Mouse (Mus musculus) cerebellum, adult 2 months (tissue): ENCODE data around the gene S100a2. TPM values are rescaled to one million over a fixed set of nuclear protein-coding genes. Genes with fewer than 3 reads are reported as not detected.
A peak's percentile ranks its signal among the peaks of the same experiment; 100 is the strongest.

Source experiments
- DNase-seq, 2 experiments: peaks; one replicate each; pipeline ENCODE4 v3.0.0; 2021
- H3K27ac ChIP-seq: fragments of 200-500 bp; 2 replicates; pipeline ENCODE4 v1.5.1; 2012; ENCODE audit warnings: low read length, control low read depth, inconsistent platforms; ENCODE audit not compliant: insufficient read depth
- H3K27me3 ChIP-seq: fragments of 200-500 bp; 2 replicates; pipeline ENCODE4 v1.6.1; 2012; ENCODE audit warnings: inconsistent platforms, mild to moderate bottlenecking, low read length, moderate library complexity; ENCODE audit not compliant: control insufficient read depth, insufficient read depth
- H3K4me1 ChIP-seq: fragments of 200-500 bp; 2 replicates; pipeline ENCODE4 v1.6.1; 2011; ENCODE audit warnings: low read length; ENCODE audit not compliant: control insufficient read depth, insufficient read depth
- H3K4me3 ChIP-seq: fragments of 200-500 bp; replicated peaks from 2 replicates; pipeline ENCODE3; 2011; ENCODE audit warnings: mild to moderate bottlenecking, low read depth, low read length, control low read depth; ENCODE audit not compliant: insufficient read depth
- CTCF ChIP-seq: fragments of 200-500 bp; IDR thresholded peaks from 2 replicates; pipeline ENCODE4 v1.5.1; 2011; ENCODE audit warnings: low read depth, mild to moderate bottlenecking, control low read depth, low read length, moderate library complexity, borderline replicate concordance; ENCODE audit not compliant: insufficient read depth
- POLR2A ChIP-seq: fragments of 200-500 bp; IDR thresholded peaks from 2 replicates; pipeline ENCODE4 v1.6.1; 2011; ENCODE audit warnings: low read length, control low read depth, borderline replicate concordance; ENCODE audit not compliant: insufficient read depth
- WGBS: fragments of 180-500 bp; shearing (Covaris S2); methylation state at CpG from one replicate; pipeline ENCODE4 v1.1.7; 2018; 5-methylcytosine and 5-hydroxymethylcytosine counted together
- polyA plus RNA-seq: library from polyadenylated mRNA; depleted of rRNA; stranded (reverse); fragments of >200 nt; gene quantifications from 2 replicates; pipeline ENCODE4 v1.2.3, GENCODE M21; 2012

Gene S100a2
- polyA plus RNA-seq, 1 experiment, result not detected

DNA sequence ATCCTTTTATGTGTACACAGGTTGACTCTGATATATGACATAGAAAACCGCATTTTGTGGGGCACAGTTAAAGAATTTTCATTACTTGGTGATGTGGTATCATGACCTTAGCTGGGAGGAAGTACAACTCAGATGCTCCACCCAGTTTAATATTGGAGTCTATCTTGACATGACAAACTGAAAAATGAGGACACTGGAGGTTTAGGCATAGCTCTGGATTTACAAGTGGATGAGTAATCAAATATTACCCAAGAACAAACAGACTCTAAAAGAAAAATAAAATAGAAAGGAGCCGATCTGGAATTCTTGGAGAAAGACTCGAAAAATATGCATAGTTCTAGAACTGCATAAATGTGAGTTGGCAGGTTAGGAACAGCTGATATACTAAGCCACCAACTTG, 14.7 kb upstream of the S100a2 start:
- no peak overlapping the region for H3K4me3 ChIP-seq
- 88% methylated on average over 3 of the region's 3 CpGs for WGBS
- no peaks in the 10 kb centered on the region for H3K4me1 ChIP-seq
- DNase-seq, result no peak
- H3K27ac ChIP-seq, result no peak overlapping the region
- TF ChIP-seq POLR2A (no peak), CTCF (no peak)
- H3K27me3 ChIP-seq, result no peaks in the 10 kb centered on the region

DNA sequence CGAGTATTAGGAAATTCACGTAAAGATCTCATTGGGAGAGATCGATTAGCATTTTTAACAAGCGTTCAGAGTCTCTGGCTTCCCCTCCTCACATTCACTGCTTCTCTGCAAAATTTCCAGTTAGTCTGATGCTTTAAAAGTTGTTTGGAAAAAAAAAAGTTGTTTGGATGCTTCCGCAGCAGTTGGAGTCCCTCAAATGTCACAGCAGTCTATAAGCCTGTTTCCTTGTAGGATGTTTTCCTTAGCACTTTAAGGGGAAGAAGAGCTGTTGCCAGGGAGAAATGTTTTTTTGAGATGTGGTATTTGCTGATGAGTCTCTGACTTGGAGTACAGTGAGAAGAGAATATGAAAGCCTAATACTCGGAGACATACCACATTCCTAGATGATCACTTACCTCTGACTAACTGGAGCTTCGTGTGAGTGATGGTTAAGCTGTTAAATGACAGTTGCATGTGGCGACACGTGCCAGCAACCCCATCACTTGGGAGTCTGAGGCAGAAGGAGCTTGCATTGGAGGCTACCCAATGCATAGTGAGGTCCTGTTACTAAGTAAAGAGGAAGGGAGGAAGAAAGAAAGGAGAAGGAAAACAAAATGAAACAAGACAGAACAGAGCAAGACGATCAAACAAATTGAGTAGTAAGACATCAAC, 13.6 kb upstream of the S100a2 start:
- no peaks in the 10 kb centered on the region for H3K4me1 ChIP-seq
- H3K27me3 ChIP-seq, result no peaks in the 10 kb centered on the region
- no peak overlapping the region for H3K27ac ChIP-seq
- no peak for TF ChIP-seq POLR2A
- no peak for TF ChIP-seq CTCF
- no peak overlapping the region for H3K4me3 ChIP-seq
- DNase-seq, result no peak
- WGBS, result 35% methylated on average over 10 of the region's 10 CpGs

GRCm38 (mm10) chr3:90579433-90579832, 10.6 kb upstream of the S100a2 start:
- no peak overlapping the region for H3K4me3 ChIP-seq
- TF ChIP-seq POLR2A (no peak), CTCF (no peak)
- no peaks in the 10 kb centered on the region for H3K27me3 ChIP-seq
- H3K4me1 ChIP-seq, result no peaks in the 10 kb centered on the region
- DNase-seq, result no peak
- no peak overlapping the region for H3K27ac ChIP-seq
- WGBS, result 44% methylated on average over 7 of the region's 7 CpGs

DNA sequence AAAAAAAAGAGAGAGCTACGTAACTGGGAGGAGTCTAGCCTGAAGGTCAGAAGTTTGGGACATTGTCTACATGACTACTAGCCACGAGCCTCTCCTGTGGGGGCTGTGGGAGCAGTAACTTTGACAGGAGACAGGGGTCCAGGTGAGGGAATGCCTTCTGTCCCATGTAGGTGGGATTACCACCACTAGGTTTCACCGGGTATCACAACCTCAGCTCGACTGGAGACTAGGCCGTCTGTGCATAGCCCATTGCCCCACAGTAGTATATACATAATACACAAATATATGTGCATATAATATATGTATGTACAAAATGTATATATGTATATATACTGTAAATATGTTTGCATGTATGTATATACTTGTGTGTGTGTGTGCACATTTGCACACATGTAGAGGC, 8.9 kb upstream of the S100a2 start:
- TF ChIP-seq POLR2A (no peak), CTCF (no peak)
- no peak overlapping the region for H3K4me3 ChIP-seq
- 98% methylated on average over 5 of the region's 5 CpGs for WGBS
- H3K27ac ChIP-seq, result no peak overlapping the region
- H3K4me1 ChIP-seq, result no peaks in the 10 kb centered on the region; the same call in 1 of the 2 replicates
- DNase-seq, result no peak
- no peaks in the 10 kb centered on the region for H3K27me3 ChIP-seq

DNA sequence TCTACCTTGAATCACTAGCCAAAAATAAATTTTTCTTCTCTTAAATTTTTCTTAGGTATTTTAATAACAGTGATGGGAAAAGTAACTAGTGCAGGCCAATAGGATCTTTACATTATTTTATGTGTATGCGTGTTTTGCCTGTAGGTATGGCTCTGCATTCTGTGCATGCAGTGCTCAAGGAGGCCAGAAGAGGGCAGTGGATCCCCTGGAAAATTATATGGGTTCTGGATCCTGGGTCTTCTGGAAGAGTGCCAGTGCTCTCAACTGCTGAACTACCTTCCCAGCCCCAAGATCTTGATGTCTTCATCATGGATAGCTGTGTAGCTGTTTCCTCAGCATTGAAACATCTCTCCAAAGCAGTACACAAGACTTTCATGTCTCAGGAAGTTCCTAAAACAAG, 7.9 kb upstream of the S100a2 start:
- TF ChIP-seq POLR2A, result no peak
- no peak for TF ChIP-seq CTCF

DNA sequence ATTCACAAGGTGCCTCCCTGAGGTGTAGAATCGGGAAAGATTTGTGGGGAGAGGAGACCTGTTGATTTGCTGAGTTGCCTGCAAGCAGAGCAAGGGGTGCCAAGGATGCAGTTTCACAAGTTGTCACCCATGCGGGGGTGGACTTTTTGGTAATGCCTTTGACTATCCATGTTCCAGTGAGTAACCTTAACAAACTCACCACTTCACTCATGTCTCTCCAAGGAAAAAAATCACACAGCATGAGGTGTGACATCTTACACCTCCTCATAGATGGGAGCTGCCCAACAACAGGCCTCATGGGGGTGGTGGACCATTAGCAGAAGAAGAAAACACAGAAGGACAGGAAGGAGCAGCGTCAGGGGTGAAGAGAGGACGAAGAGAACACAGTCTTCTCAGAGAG, 7.5 kb upstream of the S100a2 start:
- Histone ChIP-seq H3K4me3 (no peak overlapping the region), H3K4me1 (no peaks in the 10 kb centered on the region; the same call in 1 of the 2 replicates), H3K27ac (no peak overlapping the region), H3K27me3 (no peaks in the 10 kb centered on the region)
- 89% methylated on average over 4 of the region's 4 CpGs for WGBS
- TF ChIP-seq POLR2A (no peak), CTCF (no peak)
- DNase-seq, result no peak

More for the DNA sequence above, 7.9 kb upstream of the S100a2 start:
- H3K4me1 ChIP-seq, result no peaks in the 10 kb centered on the region; the same call in 1 of the 2 replicates
- H3K27me3 ChIP-seq, result no peaks in the 10 kb centered on the region
- WGBS, result 100% methylated on average over 1 of the region's 1 CpGs
- no peak overlapping the region for H3K27ac ChIP-seq
- DNase-seq, result no peak
- no peak overlapping the region for H3K4me3 ChIP-seq

GRCm38 (mm10) chr3:90583893-90584292, 6.2 kb upstream of the S100a2 start:
- no peaks in the 10 kb centered on the region for H3K27me3 ChIP-seq
- peak in 1 of 2 experiments; percentile 8 for DNase-seq
- H3K4me1 ChIP-seq, result no peaks in the 10 kb centered on the region; the same call in 1 of the 2 replicates
- no peak overlapping the region for H3K27ac ChIP-seq
- H3K4me3 ChIP-seq, result no peak overlapping the region
- no peak for TF ChIP-seq POLR2A
- TF ChIP-seq CTCF, result no peak
- 18% methylated on average over 3 of the region's 3 CpGs for WGBS

DNA sequence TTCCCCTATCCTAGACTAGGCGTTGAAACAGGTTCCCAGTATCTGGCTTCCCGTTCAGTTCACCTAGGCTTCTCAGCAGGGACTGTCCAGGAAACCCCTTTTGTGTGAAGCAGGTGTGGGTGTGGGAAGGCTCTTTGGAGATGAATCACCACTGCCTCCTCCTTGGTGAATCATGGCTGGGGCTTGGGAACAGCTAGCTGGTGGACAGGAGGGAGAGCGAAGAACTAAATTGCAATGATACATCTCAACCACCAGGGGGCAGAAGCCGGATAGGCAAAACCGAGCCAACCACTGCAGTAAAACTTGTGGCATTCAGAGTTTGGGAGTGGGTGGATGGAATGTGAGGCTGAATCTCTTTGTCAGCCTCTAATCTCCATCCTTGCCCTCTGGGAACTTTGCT, 4.5 kb upstream of the S100a2 start:
- DNase-seq, result peak; percentile 33 to 38
- no peak overlapping the region for H3K4me3 ChIP-seq
- no peak overlapping the region for H3K27ac ChIP-seq
- no peaks in the 10 kb centered on the region for H3K27me3 ChIP-seq
- 31% methylated on average over 5 of the region's 5 CpGs for WGBS
- TF ChIP-seq POLR2A (no peak), CTCF (peak; percentile 63)
- no peaks in the 10 kb centered on the region; the same call in 1 of the 2 replicates for H3K4me1 ChIP-seq
